ENCODE assay signal across 17 mouse cellular contexts in genomic region chr8:31012068-31012467, GRCm38 (mm10).
DNase-seq lines count a peak whose midpoint lies in the region; ATAC-seq lines count a peak whose summit lies in the region.
"Had no signal": no experiment of that assay in that cellular context is flagged by ENCODE, and none has a peak within 500 bp of the region (broad histone marks: within the 10 kb centered on the region; RNA-seq: fewer than 3 reads in every experiment).

No protein-coding gene starts in this region.

- no peak overlapping the region for H3K27ac ChIP-seq in forebrain, embryonic 11.5 days (ENCODE audit: low read depth, low read length)
- no peak overlapping the region for H3K27ac ChIP-seq in forebrain, embryonic 10.5 days
- no peak overlapping the region for H3K27ac ChIP-seq in neural tube, embryonic 15.5 days (replicated peaks)
- H3K27ac ChIP-seq in forebrain, embryonic 13.5 days = no peak overlapping the region
- H3K27ac ChIP-seq: heart, adult 2 months; liver, embryonic 12.5 days had no signal

- no peak for DNase-seq in forebrain, embryonic 11.5 days (ENCODE audit: low spot score)
- no peak for DNase-seq in forebrain, embryonic 10.5 days (ENCODE audit: extremely low spot score, low spot score)
- peak; percentile 13 for DNase-seq in neural tube, embryonic 10.5 days (ENCODE audit: extremely low spot score, low spot score)
- DNase-seq in layer of hippocampus, postnatal 14 days (ENCODE audit: low spot score in 2 of 2) = peak; percentile 43 to 54
- DNase-seq in thymus, postnatal 14 days = no peak
- no peak for DNase-seq in liver
- DNase-seq: adrenal gland, postnatal 36 days; cerebellum, adult 11 months; heart, adult 2 months; kidney, adult 11 months; kidney, postnatal 36 days; thymus, postnatal 36 days had no signal

- H3K4me2 ChIP-seq in forebrain, embryonic 11.5 days (ENCODE audit: low read depth, low read length, severe bottlenecking) = no peak overlapping the region
- H3K4me2 ChIP-seq in neural tube, embryonic 15.5 days = no peak overlapping the region
- no peak overlapping the region for H3K4me2 ChIP-seq in forebrain, embryonic 13.5 days
- H3K4me2 ChIP-seq: liver, embryonic 12.5 days had no signal

- no peaks in the 10 kb centered on the region for H3K36me3 ChIP-seq in forebrain, embryonic 11.5 days (ENCODE audit: control insufficient read depth, insufficient read depth, low read length)
- H3K36me3 ChIP-seq in forebrain, embryonic 10.5 days (replicated peaks) = no peaks in the 10 kb centered on the region
- H3K36me3 ChIP-seq in neural tube, embryonic 15.5 days = no peaks in the 10 kb centered on the region
- H3K36me3 ChIP-seq in forebrain, embryonic 13.5 days (ENCODE audit: poor library complexity, severe bottlenecking) = no peaks in the 10 kb centered on the region
- H3K36me3 ChIP-seq: liver, embryonic 12.5 days had no signal

- H3K27me3 ChIP-seq in forebrain, embryonic 11.5 days (ENCODE audit: control insufficient read depth, insufficient read depth, low read length) = no peaks in the 10 kb centered on the region
- no peaks in the 10 kb centered on the region for H3K27me3 ChIP-seq in forebrain, embryonic 10.5 days (ENCODE audit: poor library complexity, severe bottlenecking)
- no peaks in the 10 kb centered on the region for H3K27me3 ChIP-seq in neural tube, embryonic 15.5 days (replicated peaks)
- no peaks in the 10 kb centered on the region for H3K27me3 ChIP-seq in forebrain, embryonic 13.5 days
- H3K27me3 ChIP-seq: CH12.LX; liver, embryonic 12.5 days had no signal

- H3K9ac ChIP-seq in forebrain, embryonic 11.5 days (ENCODE audit: low read length) = no peak overlapping the region
- H3K9ac ChIP-seq in neural tube, embryonic 15.5 days (replicated peaks) = no peak overlapping the region
- H3K9ac ChIP-seq in forebrain, embryonic 13.5 days = no peak overlapping the region
- H3K9ac ChIP-seq: liver, embryonic 12.5 days had no signal

- H3K4me3 ChIP-seq in forebrain, embryonic 11.5 days (ENCODE audit: low read depth, low read length) = no peak overlapping the region
- no peak overlapping the region for H3K4me3 ChIP-seq in forebrain, embryonic 10.5 days
- no peak overlapping the region for H3K4me3 ChIP-seq in neural tube, embryonic 15.5 days (replicated peaks)
- no peak overlapping the region for H3K4me3 ChIP-seq in forebrain, embryonic 13.5 days
- H3K4me3 ChIP-seq: heart, adult 2 months; liver, embryonic 12.5 days had no signal

- H3K9me3 ChIP-seq in forebrain, embryonic 11.5 days (ENCODE audit: control insufficient read depth, low read length) = no peaks in the 10 kb centered on the region
- no peaks in the 10 kb centered on the region for H3K9me3 ChIP-seq in forebrain, embryonic 10.5 days
- no peaks in the 10 kb centered on the region for H3K9me3 ChIP-seq in neural tube, embryonic 15.5 days (replicated peaks)
- H3K9me3 ChIP-seq in forebrain, embryonic 13.5 days (replicated peaks) = peaks cover under 1% of the 10 kb centered on the region; the same call in 1 of the 2 replicates
- H3K9me3 ChIP-seq: liver, embryonic 12.5 days had no signal

- WGBS in forebrain, embryonic 11.5 days = 78% methylated on average over 11 of the region's 11 CpGs
- WGBS in forebrain, embryonic 10.5 days = 88% methylated on average over 11 of the region's 11 CpGs
- 49% methylated on average over 11 of the region's 11 CpGs for WGBS in neural tube, embryonic 15.5 days
- 62% methylated on average over 11 of the region's 11 CpGs for WGBS in forebrain, embryonic 13.5 days

- H3K4me1 ChIP-seq in forebrain, embryonic 11.5 days (replicated peaks; ENCODE audit: control insufficient read depth, insufficient read depth, low read length) = no peaks in the 10 kb centered on the region
- 0 out of 2 replicates have a peak, but pooled peaks cover 4% of the 10 kb centered on the region for H3K4me1 ChIP-seq in forebrain, embryonic 10.5 days
- no peaks in the 10 kb centered on the region for H3K4me1 ChIP-seq in neural tube, embryonic 15.5 days
- H3K4me1 ChIP-seq in forebrain, embryonic 13.5 days = no peaks in the 10 kb centered on the region
- H3K4me1 ChIP-seq: liver, embryonic 12.5 days had no signal

- 0 out of 2 replicates have a peak, but pooled peaks have one; percentile 56 for ATAC-seq in forebrain, embryonic 11.5 days (replicated peaks; ENCODE audit: low FRiP score)
- no peak for ATAC-seq in neural tube, embryonic 15.5 days (ENCODE audit: low FRiP score)
- peak; percentile 72 for ATAC-seq in forebrain, embryonic 13.5 days
- ATAC-seq: hindbrain, embryonic 16.5 days; liver, embryonic 12.5 days had no signal

Comparison
In these comparisons a context has a peak if more than half of its experiments do, and no peak if none do; other contexts are left out.
1. DNase-seq: peak in neural tube, embryonic 10.5 days (single experiment) and layer of hippocampus, postnatal 14 days (2 of 2); none in forebrain, embryonic 11.5 days (single experiment), forebrain, embryonic 10.5 days (single experiment), thymus, postnatal 14 days (single experiment) and liver (single experiment).